12 mouse cellular contexts compared by ENCODE assay signal in genomic region chr7:111776160-111776559, GRCm38 (mm10). TPM values are rescaled to one million over a fixed set of nuclear protein-coding genes. Genes with fewer than 3 reads are reported as not detected.
DNase-seq lines count a peak whose midpoint lies in the region; ATAC-seq lines count a peak whose summit lies in the region.
"Had no signal": no experiment of that assay in that cellular context is flagged by ENCODE, and none has a peak within 500 bp of the region (broad histone marks: within the 10 kb centered on the region; RNA-seq: fewer than 3 reads in every experiment).

No protein-coding gene starts in this region.

- no peak for ATAC-seq in hindbrain, embryonic 13.5 days (ENCODE audit: low FRiP score)
- no peak for ATAC-seq in hindbrain, embryonic 12.5 days (ENCODE audit: low FRiP score)
- ATAC-seq in heart, embryonic 16.5 days (replicated peaks; ENCODE audit: extremely low read depth, insufficient read depth, low FRiP score): no peak

- H3K36me3 ChIP-seq in hindbrain, embryonic 13.5 days: no peaks in the 10 kb centered on the region
- H3K36me3 ChIP-seq in hindbrain, embryonic 12.5 days: no peaks in the 10 kb centered on the region
- no peaks in the 10 kb centered on the region for H3K36me3 ChIP-seq in heart, embryonic 16.5 days (ENCODE audit: control insufficient read depth, insufficient read depth)
- H3K36me3 ChIP-seq: embryonic facial prominence, embryonic 12.5 days; midbrain, embryonic 12.5 days had no signal

- no peak overlapping the region for H3K4me3 ChIP-seq in hindbrain, embryonic 13.5 days
- H3K4me3 ChIP-seq in hindbrain, embryonic 12.5 days: no peak overlapping the region
- H3K4me3 ChIP-seq in heart, embryonic 16.5 days (ENCODE audit: low read length): peak overlapping the region; percentile 5
- H3K4me3 ChIP-seq: embryonic facial prominence, embryonic 12.5 days; midbrain, embryonic 12.5 days had no signal

- no peaks in the 10 kb centered on the region for H3K9me3 ChIP-seq in hindbrain, embryonic 13.5 days
- H3K9me3 ChIP-seq in hindbrain, embryonic 12.5 days (replicated peaks): no peaks in the 10 kb centered on the region
- H3K9me3 ChIP-seq in heart, embryonic 16.5 days (replicated peaks; ENCODE audit: control insufficient read depth, low read length): no peaks in the 10 kb centered on the region
- H3K9me3 ChIP-seq: embryonic facial prominence, embryonic 12.5 days; midbrain, embryonic 12.5 days had no signal

- peak overlapping the region; percentile 97 for H3K4me2 ChIP-seq in hindbrain, embryonic 13.5 days
- H3K4me2 ChIP-seq in hindbrain, embryonic 12.5 days (replicated peaks): no peak overlapping the region
- peak overlapping the region; percentile 82 for H3K4me2 ChIP-seq in heart, embryonic 16.5 days (ENCODE audit: low read depth, low read length)
- H3K4me2 ChIP-seq: embryonic facial prominence, embryonic 12.5 days; midbrain, embryonic 12.5 days had no signal

- WGBS in hindbrain, embryonic 13.5 days: 71% methylated on average over 7 of the region's 7 CpGs
- WGBS in hindbrain, embryonic 12.5 days: 72% methylated on average over 7 of the region's 7 CpGs
- WGBS in heart, embryonic 16.5 days: 58% methylated on average over 7 of the region's 7 CpGs

- H3K27ac ChIP-seq in hindbrain, embryonic 13.5 days: no peak overlapping the region
- H3K27ac ChIP-seq in hindbrain, embryonic 12.5 days: no peak overlapping the region
- H3K27ac ChIP-seq in heart, embryonic 16.5 days (ENCODE audit: low read length): no peak overlapping the region
- H3K27ac ChIP-seq: embryonic facial prominence, embryonic 12.5 days; midbrain, embryonic 12.5 days had no signal

- H3K27me3 ChIP-seq in hindbrain, embryonic 13.5 days: peaks cover 20% of the 10 kb centered on the region
- peaks cover 18% of the 10 kb centered on the region for H3K27me3 ChIP-seq in hindbrain, embryonic 12.5 days
- H3K27me3 ChIP-seq in heart, embryonic 16.5 days (ENCODE audit: control insufficient read depth, insufficient read depth, low read length): peaks cover 10% of the 10 kb centered on the region

- H3K4me1 ChIP-seq in hindbrain, embryonic 13.5 days (replicated peaks): peaks cover 28% of the 10 kb centered on the region
- peaks cover 15% of the 10 kb centered on the region for H3K4me1 ChIP-seq in hindbrain, embryonic 12.5 days
- H3K4me1 ChIP-seq in heart, embryonic 16.5 days (ENCODE audit: control insufficient read depth, insufficient read depth, low read length): peaks cover 4% of the 10 kb centered on the region

- DNase-seq in brain, adult 2 months (ENCODE audit: low read depth, low spot score): peak; percentile 56
- DNase-seq in kidney, postnatal 36 days: peak; percentile 62 to 86
- no peak for DNase-seq in right cerebral cortex, postnatal 10 days (ENCODE audit: low spot score in 2 of 2)
- DNase-seq in adrenal gland, adult 18-20 months (ENCODE audit: low spot score in 2 of 2): no peak
- no peak for DNase-seq in cerebellum, postnatal 25 days
- DNase-seq: cerebellum, adult 11 months; layer of hippocampus, adult 9-11 months had no signal

- no peak overlapping the region for H3K9ac ChIP-seq in hindbrain, embryonic 13.5 days
- no peak overlapping the region for H3K9ac ChIP-seq in hindbrain, embryonic 12.5 days
- no peak overlapping the region for H3K9ac ChIP-seq in heart, embryonic 16.5 days (ENCODE audit: low read length)
- H3K9ac ChIP-seq: embryonic facial prominence, embryonic 12.5 days; midbrain, embryonic 12.5 days had no signal

RNA-seq across cellular contexts. Expression of gene Galnt18, which starts 3.6 kb away (rescaled TPM):
- 10.4 and 10.6 TPM in 2 replicates for polyA plus RNA-seq in hindbrain, embryonic 13.5 days (2015; fragmentation: Nextera tagmentation; extraction: Ambion mirVana)
- polyA plus RNA-seq in hindbrain, embryonic 12.5 days (2016; fragmentation: Nextera tagmentation; extraction: Ambion mirVana): 7.5 and 8.0 TPM in 2 replicates
- 19.2 and 21.9 TPM in 2 replicates for polyA plus RNA-seq in heart, embryonic 16.5 days (2015; fragmentation: Nextera tagmentation; extraction: Ambion mirVana)
- 10 to 100 TPM; 13.2 to 16.8 TPM for total RNA-seq in adrenal gland, adult 18-20 months (2021)

Comparison
In these comparisons a context has a peak if more than half of its experiments do, and no peak if none do; other contexts are left out.
1. DNase-seq: peak in brain, adult 2 months (single experiment) and kidney, postnatal 36 days (2 of 2); none in right cerebral cortex, postnatal 10 days (0 of 2), adrenal gland, adult 18-20 months (0 of 2) and cerebellum, postnatal 25 days (0 of 2).